Mouse (Mus musculus) heart, embryonic 15.5 days (tissue): ENCODE results near the gene Cpt1a. TPM values are rescaled to one million over a fixed set of nuclear protein-coding genes. Genes with fewer than 3 reads are reported as not detected.
A peak's percentile ranks its signal among the peaks of the same experiment; 100 is the strongest.

Source experiments
- ATAC-seq: fragments of 200-750 bp; cut with Nextera tagmentation; replicated peaks from 2 replicates; pipeline ENCODE4 v1.8.0; 2017; ENCODE audit warnings: low read depth, moderate TSS enrichment; ENCODE audit not compliant: insufficient number of reproducible peaks, insufficient read depth, low FRiP score
- H3K27ac ChIP-seq: fragments of 300-500 bp; sonication (generic); 2 replicates; pipeline ENCODE4 v1.5.1; 2015; ENCODE audit warnings: mild to moderate bottlenecking, inconsistent platforms
- H3K27me3 ChIP-seq: fragments of 300-500 bp; sonication (generic); 2 replicates; pipeline ENCODE4 v1.6.1; 2015; ENCODE audit warnings: inconsistent platforms
- H3K36me3 ChIP-seq: fragments of 300-500 bp; sonication (generic); 2 replicates; pipeline ENCODE4 v1.6.1; 2015; ENCODE audit warnings: mild to moderate bottlenecking, inconsistent platforms
- H3K4me1 ChIP-seq: fragments of 300-500 bp; sonication (generic); replicated peaks from 2 replicates; pipeline ENCODE4 v1.6.1; 2015; ENCODE audit warnings: inconsistent platforms
- H3K4me2 ChIP-seq: fragments of 300-500 bp; sonication (generic); 2 replicates; pipeline ENCODE4 v1.6.1; 2015; ENCODE audit warnings: inconsistent platforms, mild to moderate bottlenecking, moderate library complexity
- H3K4me3 ChIP-seq: fragments of 300-500 bp; sonication (generic); 2 replicates; pipeline ENCODE4 v1.5.1; 2015; ENCODE audit warnings: mild to moderate bottlenecking, inconsistent platforms
- H3K9ac ChIP-seq: fragments of 300-500 bp; sonication (generic); 2 replicates; pipeline ENCODE4 v1.6.1; 2015; ENCODE audit warnings: mild to moderate bottlenecking, inconsistent platforms
- H3K9me3 ChIP-seq: fragments of 300-500 bp; sonication (generic); replicated peaks from 2 replicates; pipeline ENCODE4 v1.6.1; 2016; ENCODE audit warnings: inconsistent platforms
- WGBS: fragments of 180-500 bp; shearing (Covaris S2); methylation state at CpG from one replicate; pipeline ENCODE4 v1.1.7; 2015; ENCODE audit warnings: mixed read lengths; 5-methylcytosine and 5-hydroxymethylcytosine counted together
- polyA plus RNA-seq: library from polyadenylated mRNA; unstranded; fragments of >200 nt; fragmentation: Nextera tagmentation; extraction: Ambion mirVana; gene quantifications from 2 replicates; pipeline ENCODE4 v1.2.1, GENCODE M21; 2015

The Cpt1a gene
- polyA plus RNA-seq, 1 experiment from 2014 or later, result 25.7 TPM

DNA sequence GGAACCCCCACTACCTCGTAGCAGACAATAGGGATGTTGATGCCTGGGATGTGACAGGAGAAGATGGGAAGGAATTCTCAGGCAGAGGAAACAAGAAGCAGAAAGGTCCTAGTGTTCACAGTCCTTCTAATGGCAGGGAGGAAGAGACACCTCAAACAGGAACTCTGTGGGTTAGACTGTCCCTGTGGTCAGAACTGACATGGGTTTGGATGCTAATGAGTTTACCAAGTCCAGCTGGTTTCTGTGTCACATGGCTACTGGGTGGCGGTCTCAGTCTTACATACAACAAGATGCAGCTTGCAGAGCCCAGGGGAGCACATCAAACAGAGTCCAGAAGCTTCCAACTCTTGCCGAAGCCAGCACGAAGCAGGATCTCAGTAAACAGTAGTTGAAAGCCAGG is 18.1 kb upstream of the Cpt1a start:
- 0 out of 2 replicates have a peak, but pooled peaks cover 6% of the 10 kb centered on the region for H3K27me3 ChIP-seq
- H3K9me3 ChIP-seq, result no peaks in the 10 kb centered on the region
- no peak overlapping the region for H3K27ac ChIP-seq
- H3K36me3 ChIP-seq, result no peaks in the 10 kb centered on the region
- no peak overlapping the region for H3K9ac ChIP-seq
- H3K4me1 ChIP-seq, result no peaks in the 10 kb centered on the region
- H3K4me2 ChIP-seq, result no peak overlapping the region
- ATAC-seq, result no peak
- 62% methylated on average over 4 of the region's 4 CpGs for WGBS
- no peak overlapping the region for H3K4me3 ChIP-seq

DNA sequence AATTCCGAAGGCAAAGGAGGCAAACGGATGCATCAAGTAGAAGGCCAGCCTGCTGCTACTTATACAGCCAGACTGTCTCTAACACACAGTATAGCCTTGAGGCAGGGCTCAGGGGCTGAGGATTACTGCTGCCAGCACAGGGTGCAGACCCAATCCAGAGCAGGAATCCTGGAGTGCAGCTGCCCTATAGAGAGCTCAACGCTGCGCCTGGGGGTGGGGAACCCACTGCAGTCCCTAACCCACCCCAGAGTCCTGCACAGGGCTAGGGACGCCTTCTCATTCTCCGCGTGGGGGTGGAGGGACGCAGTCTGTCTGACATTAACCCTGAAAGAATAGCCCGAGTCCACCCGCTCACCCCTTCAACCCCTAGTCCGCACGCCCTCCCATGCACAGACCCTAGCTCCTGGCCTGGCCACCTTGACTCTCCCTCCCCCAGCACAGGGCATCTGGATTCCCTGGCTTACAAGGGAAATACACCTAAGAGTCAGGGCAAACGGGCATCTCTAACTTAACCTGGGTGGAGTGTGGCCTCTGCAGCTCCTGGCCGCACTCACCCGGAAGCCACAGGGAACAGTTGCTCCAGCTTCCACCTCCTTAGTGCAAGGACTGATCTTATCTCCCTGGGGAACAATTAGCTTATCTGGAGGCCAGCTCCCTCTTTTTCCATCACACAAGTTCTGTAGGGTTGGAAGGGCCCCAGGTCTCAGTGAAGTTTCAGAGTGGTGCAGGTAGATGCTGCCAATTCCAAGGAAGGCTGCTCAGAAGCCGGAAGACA is 14.8 kb upstream of the Cpt1a start:
- no peak overlapping the region for H3K27ac ChIP-seq
- no peak overlapping the region for H3K4me3 ChIP-seq
- H3K4me2 ChIP-seq, result no peak overlapping the region
- H3K9me3 ChIP-seq, result no peaks in the 10 kb centered on the region
- no peaks in the 10 kb centered on the region for H3K4me1 ChIP-seq
- H3K27me3 ChIP-seq, result 0 out of 2 replicates have a peak, but pooled peaks cover 9% of the 10 kb centered on the region
- H3K36me3 ChIP-seq, result no peaks in the 10 kb centered on the region
- 0 out of 2 replicates have a peak overlapping the region, but pooled peaks have one; percentile 12 for H3K9ac ChIP-seq
- ATAC-seq, result no peak
- 45% methylated on average over 16 of the region's 16 CpGs for WGBS

DNA sequence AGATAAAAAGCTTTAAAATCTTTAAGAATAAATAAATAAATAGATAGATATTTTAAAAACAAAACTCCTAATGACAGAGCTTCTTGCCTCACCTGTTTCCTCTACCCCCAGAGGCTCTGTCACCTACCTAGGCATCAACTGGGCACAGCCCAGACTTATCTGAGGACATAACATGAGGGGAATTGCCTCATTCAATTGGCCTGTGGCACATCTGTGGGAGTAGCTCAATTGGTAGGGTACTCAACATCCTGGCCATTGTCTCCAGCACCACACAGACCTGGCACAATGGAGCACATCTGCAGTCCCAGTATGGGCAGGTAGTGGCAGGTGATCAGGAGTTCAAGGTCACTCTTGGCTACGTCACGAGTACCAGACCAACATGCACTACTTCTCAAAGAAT is 2.8 kb upstream of the Cpt1a start:
- no peaks in the 10 kb centered on the region for H3K27me3 ChIP-seq
- no peaks in the 10 kb centered on the region for H3K36me3 ChIP-seq
- H3K27ac ChIP-seq, result no peak overlapping the region
- H3K4me1 ChIP-seq, result peaks cover 18% of the 10 kb centered on the region
- 87% methylated on average over 2 of the region's 2 CpGs for WGBS
- H3K4me3 ChIP-seq, result no peak overlapping the region
- no peak overlapping the region for H3K9ac ChIP-seq
- ATAC-seq, result no peak
- no peaks in the 10 kb centered on the region for H3K9me3 ChIP-seq
- H3K4me2 ChIP-seq, result no peak overlapping the region

DNA sequence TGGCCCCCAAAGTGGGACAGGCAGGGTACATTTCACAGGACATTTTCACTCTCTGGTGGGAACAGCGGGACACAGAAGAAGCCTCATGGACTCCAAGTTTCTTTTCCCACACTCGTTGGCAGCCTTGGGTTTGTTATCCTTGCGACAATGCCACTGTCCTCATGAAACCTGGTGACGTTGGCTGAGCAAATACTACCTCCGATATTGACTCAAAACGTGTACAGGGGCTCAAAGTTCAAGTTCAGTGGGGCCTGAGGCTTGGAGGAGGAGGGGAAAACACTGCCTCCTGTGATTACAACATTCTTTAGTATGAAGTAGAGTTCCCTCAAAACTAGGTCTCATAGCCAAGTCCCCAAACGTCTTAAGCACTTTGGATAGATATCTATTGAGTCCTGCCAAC is 2.0 kb upstream of the Cpt1a start:
- H3K27ac ChIP-seq, result no peak overlapping the region
- H3K27me3 ChIP-seq, result no peaks in the 10 kb centered on the region
- no peak for ATAC-seq
- H3K36me3 ChIP-seq, result no peaks in the 10 kb centered on the region
- H3K4me2 ChIP-seq, result no peak overlapping the region
- H3K9ac ChIP-seq, result no peak overlapping the region
- peaks cover 21% of the 10 kb centered on the region for H3K4me1 ChIP-seq
- H3K4me3 ChIP-seq, result no peak overlapping the region
- 75% methylated on average over 7 of the region's 7 CpGs for WGBS
- H3K9me3 ChIP-seq, result no peaks in the 10 kb centered on the region

DNA sequence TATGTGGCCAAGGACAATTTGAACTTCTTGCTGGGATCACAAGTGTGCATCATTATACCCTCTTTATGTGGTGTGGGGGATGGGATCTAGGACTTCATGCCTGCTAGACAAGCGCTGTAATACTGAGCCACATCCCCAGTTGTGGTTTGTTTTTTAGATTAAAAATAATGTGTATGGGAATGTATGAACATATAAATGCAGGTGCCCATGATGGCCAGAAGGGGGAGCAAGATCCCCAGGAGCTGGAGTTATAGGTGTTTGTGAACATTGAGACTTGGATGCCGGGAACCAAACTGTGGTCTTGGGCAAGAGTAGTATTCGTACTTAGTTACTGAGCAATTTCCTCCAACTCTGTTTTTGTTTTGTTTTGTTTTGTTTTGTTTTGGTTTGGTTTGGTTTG is 1.3 kb upstream of the Cpt1a start:
- H3K27me3 ChIP-seq, result no peaks in the 10 kb centered on the region
- no peak overlapping the region for H3K9ac ChIP-seq
- WGBS, result 78% methylated on average over 3 of the region's 3 CpGs
- no peak for ATAC-seq
- H3K27ac ChIP-seq, result no peak overlapping the region
- no peak overlapping the region for H3K4me2 ChIP-seq
- peaks cover 22% of the 10 kb centered on the region for H3K4me1 ChIP-seq
- H3K9me3 ChIP-seq, result no peaks in the 10 kb centered on the region
- H3K36me3 ChIP-seq, result no peaks in the 10 kb centered on the region
- no peak overlapping the region for H3K4me3 ChIP-seq

DNA sequence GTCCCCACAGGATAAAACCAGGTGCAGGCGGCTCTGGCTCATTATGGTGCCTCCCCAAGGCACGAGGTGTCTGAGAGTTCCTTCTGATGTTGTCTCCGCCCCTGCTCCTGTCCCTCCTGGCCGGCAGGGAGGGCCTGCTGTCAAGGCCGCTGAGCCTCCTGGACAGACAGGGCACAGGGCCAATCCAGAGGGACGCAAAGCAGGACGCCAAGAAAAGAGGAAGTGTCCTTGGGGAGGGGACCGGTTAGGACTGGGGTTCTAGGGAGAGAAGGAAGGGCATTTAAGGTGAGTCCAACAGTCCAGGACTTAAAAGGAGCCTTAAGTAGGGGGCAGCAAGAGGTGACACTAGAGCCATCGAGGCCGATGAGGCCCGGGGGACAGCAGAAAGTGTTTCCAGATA is 517 bp upstream of the Cpt1a start:
- no peaks in the 10 kb centered on the region for H3K27me3 ChIP-seq
- no peaks in the 10 kb centered on the region for H3K9me3 ChIP-seq
- H3K36me3 ChIP-seq, result no peaks in the 10 kb centered on the region
- H3K4me1 ChIP-seq, result peaks cover 30% of the 10 kb centered on the region
- H3K27ac ChIP-seq, result peak overlapping the region; percentile 98
- peak overlapping the region; percentile 88 for H3K4me3 ChIP-seq
- H3K9ac ChIP-seq, result peak overlapping the region; percentile 45; the same call in 1 of the 2 replicates
- peak overlapping the region; percentile 98 for H3K4me2 ChIP-seq
- peak; percentile 49 for ATAC-seq
- 3% methylated on average over 11 of the region's 11 CpGs for WGBS

DNA sequence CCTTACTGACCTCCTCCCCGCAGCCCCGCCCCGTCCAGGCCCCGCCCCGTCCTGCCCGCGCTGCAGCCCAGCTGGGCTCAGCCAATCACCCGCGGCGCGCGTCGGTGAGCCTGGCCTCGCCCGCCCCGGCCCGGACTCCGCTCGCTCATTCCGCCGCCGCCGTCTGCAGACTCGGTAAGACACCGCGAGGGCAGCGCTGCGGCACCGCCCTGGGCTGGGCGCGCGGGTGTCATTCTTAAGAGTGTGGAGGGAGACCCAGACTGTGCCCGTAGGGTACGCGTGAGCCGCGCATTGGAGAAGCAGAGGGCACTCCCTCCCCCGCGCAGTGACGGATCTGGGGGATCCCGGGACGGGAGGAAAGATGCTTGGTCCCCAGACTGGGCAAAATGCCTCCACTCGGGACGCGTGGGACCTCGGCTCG is 1.1 kb downstream of the Cpt1a start:
- Histone ChIP-seq H3K27me3 (no peaks in the 10 kb centered on the region), H3K36me3 (no peaks in the 10 kb centered on the region), H3K27ac (peak overlapping the region; percentile 98), H3K4me1 (peaks cover 36% of the 10 kb centered on the region), H3K9me3 (no peaks in the 10 kb centered on the region), H3K9ac (peak overlapping the region; percentile 79), H3K4me2 (peak overlapping the region; percentile 98), H3K4me3 (peak overlapping the region; percentile 88)
- ATAC-seq, result peak; percentile 86
- WGBS, result under 1% methylated on average over 47 of the region's 47 CpGs

DNA sequence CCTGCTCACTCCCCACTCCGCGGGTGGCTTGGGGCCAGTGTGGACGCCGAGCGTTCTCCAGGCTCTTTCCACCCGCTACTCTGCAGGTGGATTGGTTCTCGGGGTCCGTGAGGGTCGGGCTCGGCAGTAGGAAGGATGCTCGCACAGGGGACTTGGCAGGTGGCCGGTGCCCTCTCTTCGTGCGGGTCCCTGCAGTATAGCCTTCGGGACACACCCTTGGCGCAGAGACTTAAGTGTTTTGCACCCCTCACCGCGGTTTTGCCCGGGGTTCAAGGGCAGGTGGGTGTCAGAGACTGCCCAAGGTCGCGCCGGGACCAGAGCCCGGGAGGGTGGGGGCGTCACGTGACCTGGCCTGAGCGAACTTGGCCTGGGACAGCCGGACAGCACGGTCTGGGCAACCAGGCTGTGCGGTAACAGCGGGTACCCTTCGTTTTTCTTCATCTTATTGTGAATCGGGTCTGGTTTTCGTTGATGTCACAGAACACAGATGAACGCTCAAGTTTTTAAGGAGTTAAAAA is 1.7 kb downstream of the Cpt1a start:
- Histone ChIP-seq H3K9me3 (no peaks in the 10 kb centered on the region), H3K4me1 (peaks cover 41% of the 10 kb centered on the region), H3K36me3 (no peaks in the 10 kb centered on the region), H3K27ac (peak overlapping the region; percentile 98), H3K27me3 (no peaks in the 10 kb centered on the region), H3K4me3 (peak overlapping the region; percentile 88), H3K9ac (peak overlapping the region; percentile 79), H3K4me2 (peak overlapping the region; percentile 98)
- WGBS, result under 1% methylated on average over 34 of the region's 34 CpGs
- ATAC-seq, result peak; percentile 9; the same call in 1 of the 2 replicates

DNA sequence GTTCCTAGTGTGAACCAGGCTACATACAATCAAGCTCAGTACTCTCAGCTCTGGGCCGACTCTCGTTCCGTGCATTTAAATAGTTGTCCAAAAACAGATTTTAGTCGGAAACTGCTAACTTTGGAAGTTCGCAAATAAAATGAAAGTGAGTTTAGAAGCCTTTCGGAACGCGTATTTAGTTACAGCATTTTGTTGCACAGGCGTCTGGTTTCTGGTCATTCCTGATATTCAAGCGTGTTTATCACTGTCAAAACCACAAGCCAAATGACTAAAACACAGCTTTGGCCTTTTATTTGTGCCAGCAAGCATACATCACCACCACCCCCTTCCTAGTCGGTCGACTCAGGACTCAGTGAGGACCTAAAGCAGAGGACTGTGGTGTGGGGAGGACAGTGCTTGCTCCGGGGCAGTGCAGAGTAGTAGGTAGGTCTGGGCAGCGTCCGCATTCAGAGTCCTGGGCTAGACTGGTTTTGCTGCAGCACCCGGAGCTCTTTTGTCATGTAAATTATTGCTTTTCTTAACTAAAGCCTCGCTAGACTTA is 2.2 kb downstream of the Cpt1a start:
- ATAC-seq, result no peak
- peaks cover 43% of the 10 kb centered on the region for H3K4me1 ChIP-seq
- H3K9ac ChIP-seq, result peak overlapping the region; percentile 79
- no peaks in the 10 kb centered on the region for H3K27me3 ChIP-seq
- H3K9me3 ChIP-seq, result no peaks in the 10 kb centered on the region
- H3K4me3 ChIP-seq, result peak overlapping the region; percentile 88
- 4% methylated on average over 17 of the region's 17 CpGs for WGBS
- peak overlapping the region; percentile 98 for H3K27ac ChIP-seq
- no peaks in the 10 kb centered on the region for H3K36me3 ChIP-seq
- H3K4me2 ChIP-seq, result peak overlapping the region; percentile 98

DNA sequence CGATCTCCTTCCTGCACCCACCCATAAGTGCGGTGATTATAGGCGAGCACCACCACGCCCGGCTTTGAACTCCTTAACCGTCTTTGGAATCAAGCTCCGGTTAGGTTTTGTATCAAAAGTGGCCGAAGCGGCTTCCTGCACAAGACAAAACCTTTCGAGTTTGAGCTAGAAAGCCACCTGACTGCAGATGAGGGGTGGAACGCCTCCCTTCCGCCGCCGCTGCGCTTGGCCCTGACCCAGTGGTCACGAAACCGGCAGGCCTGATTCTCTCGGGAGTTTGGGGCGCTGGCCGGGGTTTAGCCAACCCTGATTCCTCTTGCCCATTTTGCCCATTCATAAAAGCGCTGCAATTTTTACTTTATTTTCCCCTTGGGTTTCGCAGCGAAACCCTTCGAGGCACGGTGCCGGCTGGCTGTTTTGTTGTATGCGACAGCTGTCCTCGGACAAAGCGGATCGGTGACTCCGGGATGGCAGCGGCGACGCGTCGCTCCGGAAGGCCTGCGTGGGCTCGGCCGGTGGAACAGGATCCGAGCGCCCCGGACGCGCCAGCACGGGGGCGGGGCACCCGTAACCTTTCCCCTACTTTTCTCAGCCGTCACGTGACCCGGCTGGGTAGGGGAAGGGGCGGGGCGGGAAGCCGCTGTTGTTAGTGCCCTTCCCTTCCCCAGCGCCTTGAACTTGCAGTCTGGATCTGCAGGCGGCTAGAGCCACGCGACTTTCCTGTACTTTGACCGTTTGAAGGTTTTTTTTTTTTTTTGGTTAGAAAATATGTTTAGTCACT is 3.0 kb downstream of the Cpt1a start:
- Histone ChIP-seq H3K27me3 (no peaks in the 10 kb centered on the region), H3K9ac (peak overlapping the region; percentile 79), H3K4me1 (peaks cover 45% of the 10 kb centered on the region), H3K36me3 (no peaks in the 10 kb centered on the region), H3K4me2 (peak overlapping the region; percentile 98), H3K4me3 (peak overlapping the region; percentile 88), H3K9me3 (no peaks in the 10 kb centered on the region), H3K27ac (peak overlapping the region; percentile 98)
- under 1% methylated on average over 59 of the region's 59 CpGs for WGBS
- peak; percentile 61 for ATAC-seq

DNA sequence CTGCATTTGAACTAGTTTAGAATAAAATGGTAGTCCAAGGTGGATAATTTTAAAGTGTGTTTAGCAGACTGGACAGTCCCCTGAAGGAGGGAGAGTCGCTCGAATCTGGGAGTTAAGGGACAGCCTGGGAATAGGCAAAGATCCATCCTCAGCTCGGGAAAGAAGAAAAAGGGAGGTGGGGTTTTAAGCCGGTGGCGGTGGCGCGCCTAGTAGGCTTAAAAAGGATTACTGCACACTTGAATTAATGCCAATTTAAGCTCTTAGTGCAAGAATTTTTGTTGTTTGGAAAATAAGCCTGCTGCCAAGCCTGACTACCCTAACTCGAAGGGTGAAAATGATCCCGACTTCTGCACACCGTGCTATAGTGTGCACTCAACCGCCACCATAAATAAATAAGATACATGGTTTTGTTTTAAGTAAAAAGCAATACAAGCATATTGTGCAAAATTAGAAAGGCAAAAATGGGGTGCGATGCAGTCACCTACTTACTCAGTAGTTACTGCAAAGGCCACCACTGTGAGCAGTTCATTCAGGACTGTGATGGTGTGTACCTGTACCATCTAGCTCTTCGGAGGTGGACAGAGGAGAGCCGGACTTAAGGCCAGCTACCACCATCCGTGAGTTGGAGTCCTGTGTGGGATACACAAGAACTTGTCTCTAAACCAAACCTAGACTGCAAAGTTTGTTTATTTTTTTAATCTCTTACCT is 3.8 kb downstream of the Cpt1a start:
- 33% methylated on average over 15 of the region's 15 CpGs for WGBS
- H3K27me3 ChIP-seq, result no peaks in the 10 kb centered on the region
- peak overlapping the region; percentile 98 for H3K4me2 ChIP-seq
- no peaks in the 10 kb centered on the region for H3K36me3 ChIP-seq
- H3K27ac ChIP-seq, result peak overlapping the region; percentile 98
- peak overlapping the region; percentile 79 for H3K9ac ChIP-seq
- peaks cover 45% of the 10 kb centered on the region for H3K4me1 ChIP-seq
- H3K4me3 ChIP-seq, result peak overlapping the region; percentile 88
- H3K9me3 ChIP-seq, result no peaks in the 10 kb centered on the region
- ATAC-seq, result no peak
